Mouse (Mus musculus) CD4-positive, CD25-positive, alpha-beta regulatory T cell, adult 9 weeks (primary cell): Measurements from ENCODE around the gene Bmpr1b. TPM values are rescaled to one million over a fixed set of nuclear protein-coding genes. Genes with fewer than 3 reads are reported as not detected.

Experiments
- polyA plus RNA-seq: library from polyadenylated mRNA; unstranded; fragments of 100-300 nt; shearing (Covaris generic); gene quantifications from one replicate; pipeline ENCODE4 v1.2.1, GENCODE M21; 2017

Gene Bmpr1b
- polyA plus RNA-seq = not detected

GRCm38 (mm10) chr3:142168863-142169521, at the start of gene Bmpr1b:
TSS of gene Bmpr1b (minus strand) at chr3:142169425.

Other genes with a start within 250 kb of the Bmpr1b start
- 44.8 TPM for gene Pdlim5, start 226.3 kb upstream of the Bmpr1b start, polyA plus RNA-seq